Mouse (Mus musculus) heart, adult 2 months (tissue): ENCODE data around the gene Grk3.

ENCODE experiments used
- CTCF ChIP-seq: fragments of 200-600 bp; IDR thresholded peaks from 2 replicates; pipeline ENCODE4 v1.8.1; 2022; ENCODE audit warnings: antibody characterized with exemption, mild to moderate bottlenecking, moderate library complexity
- POLR2A ChIP-seq: fragments of 200-500 bp; IDR thresholded peaks from 2 replicates; pipeline ENCODE4 v1.6.1; 2011; ENCODE audit warnings: mild to moderate bottlenecking, low read depth, low read length, control low read depth; ENCODE audit not compliant: insufficient read depth

- TF ChIP-seq POLR2A (no peak), CTCF (no peak)
Measured at GRCm38 (mm10) chr5:112931901-112932300, 83.7 kb downstream of the Grk3 start.
